Mouse (Mus musculus) urinary bladder, postnatal 36 days (tissue): ENCODE measurements around the gene Mpc2.

Experiments
- DNase-seq, 2 experiments: peaks; one replicate each; pipeline ENCODE4 v3.0.0; 2022; ENCODE audit warnings: low spot score in 2 of 2, mixed read lengths in 1 of 2

Mpc2 gene

GRCm38 (mm10) chr1:165503307-165504024, 43.0 kb downstream of the Mpc2 start:
- DNase-seq: peak; percentile 17 to 47

- DNase-seq: no peak
Measured at GRCm38 (mm10) chr1:165506303-165506702, 45.9 kb downstream of the Mpc2 start.

- peak in 1 of 2 experiments; percentile 44 for DNase-seq
Measured at GRCm38 (mm10) chr1:165510161-165510560, 49.7 kb downstream of the Mpc2 start.

GRCm38 (mm10) chr1:165520716-165521115, 60.3 kb downstream of the Mpc2 start:
- DNase-seq: no peak
